In the genomic region with DNA sequence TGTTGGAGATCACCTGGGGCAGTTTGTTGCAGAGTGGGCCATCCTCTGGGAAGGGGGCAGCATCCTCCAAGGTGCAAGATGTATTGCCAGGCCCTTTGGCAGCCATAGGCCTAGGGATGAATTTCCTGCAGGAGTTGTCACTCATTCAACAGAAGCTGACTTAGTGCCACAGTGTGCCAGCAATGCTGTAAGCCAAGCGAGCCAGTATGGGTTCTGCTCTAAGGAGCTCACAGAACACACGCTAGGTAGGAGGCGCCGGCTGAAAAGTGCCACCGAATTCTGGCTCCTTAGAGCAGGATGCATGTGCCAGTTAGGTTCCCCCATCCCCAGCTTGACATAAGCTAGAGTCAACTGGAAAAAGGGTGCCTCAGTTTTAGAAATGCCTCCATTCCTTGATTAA, we compare ENCODE assay signal across 21 mouse cellular contexts.
DNase-seq lines count a peak whose midpoint lies in the region; ATAC-seq and TF ChIP-seq lines count a peak whose summit lies in the region.
"Had no signal": no experiment of that assay in that cellular context is flagged by ENCODE, and none has a peak within 500 bp of the region (broad histone marks: within the 10 kb centered on the region; RNA-seq: fewer than 3 reads in every experiment).

No protein-coding gene starts in this region.

- peak overlapping the region; percentile 7; the same call in 1 of the 2 replicates for H3K27ac ChIP-seq in layer of hippocampus, adult 2 months
- H3K27ac ChIP-seq: forebrain, embryonic 13.5 days; heart, embryonic 15.5 days; hindbrain, embryonic 10.5 days had no signal

- peak; percentile 33 to 62 for DNase-seq in cerebellum, postnatal 10 days
- DNase-seq in layer of hippocampus, adult 2 months (ENCODE audit: low spot score in 2 of 2) = peak in 1 of 2 experiments; percentile 29
- no peak for DNase-seq in layer of hippocampus, adult 9-10 months (ENCODE audit: low spot score)
- peak; percentile 22 for DNase-seq in right cerebral cortex, postnatal 25 days
- no peak for DNase-seq in right cerebral cortex, postnatal 10 days (ENCODE audit: low spot score in 2 of 2)
- DNase-seq: adrenal gland, adult 8-10 months; adrenal gland, postnatal 25 days; cerebellum, adult 11-12 months; cerebellum, adult 8-10 months; gastrocnemius, postnatal 25 days; heart, adult 18-20 months; heart, postnatal 10 days; heart, postnatal 36 days had no signal

- H3K4me3 ChIP-seq in layer of hippocampus, adult 2 months = no peak overlapping the region
- H3K4me3 ChIP-seq: forebrain, embryonic 10.5 days; forebrain, embryonic 13.5 days; heart, embryonic 12.5 days; heart, embryonic 15.5 days; hindbrain, embryonic 10.5 days had no signal

- no peak for TF ChIP-seq CTCF in layer of hippocampus, adult 2 months (conservative IDR thresholded peaks at IDR 0.05)

- ATAC-seq in cerebellum, adult (ENCODE audit: insufficient number of reproducible peaks, low FRiP score, low TSS enrichment) = no peak
- ATAC-seq: activated CD4-positive, CD25-positive, alpha-beta regulatory T cell, adult 4 months; forebrain, embryonic 13.5 days; forebrain, embryonic 16.5 days had no signal

Comparison
In these comparisons a context has a peak if more than half of its experiments do, and no peak if none do; other contexts are left out.
1. DNase-seq: peak in cerebellum, postnatal 10 days (2 of 2) and right cerebral cortex, postnatal 25 days (single experiment); none in layer of hippocampus, adult 9-10 months (single experiment) and right cerebral cortex, postnatal 10 days (0 of 2).